Mouse (Mus musculus): ENCODE data around the gene Ptpn1. TPM values are rescaled to one million over a fixed set of nuclear protein-coding genes. Genes with fewer than 3 reads are reported as not detected.

The Ptpn1 gene
- polyA plus RNA-seq, 1 experiment: 64.6 TPM

- H3K27me3 ChIP-seq (ENCODE audit: control insufficient read depth, insufficient read depth, insufficient read length): no peaks in the 10 kb centered on the region
- H3ac ChIP-seq (ENCODE audit: control insufficient read depth, insufficient read length, low read depth): no peak overlapping the region
- H3K79me2 ChIP-seq (ENCODE audit: control insufficient read depth, insufficient read depth): peaks cover 100% of the 10 kb centered on the region
- peaks cover 79% of the 10 kb centered on the region for H3K79me3 ChIP-seq (ENCODE audit: low read depth)
- TF ChIP-seq MAX (IDR thresholded peaks at IDR 0.05) (peak; percentile 10), CEBPB (IDR thresholded peaks at IDR 0.05; ENCODE audit: low read depth) (no peak)
- no peak overlapping the region for H3K4me3 ChIP-seq (ENCODE audit: insufficient read depth, poor library complexity, severe bottlenecking)
- H3K36me3 ChIP-seq (ENCODE audit: control insufficient read depth, insufficient read depth): peaks cover 8% of the 10 kb centered on the region
Observed at GRCm38 (mm10) chr2:167942199-167942925, 10.5 kb downstream of the Ptpn1 start.

- no peak overlapping the region for H3K4me3 ChIP-seq (ENCODE audit: insufficient read depth, poor library complexity, severe bottlenecking)
- peaks cover 80% of the 10 kb centered on the region for H3K79me3 ChIP-seq (ENCODE audit: low read depth)
- TF ChIP-seq USF1 (IDR thresholded peaks at IDR 0.05; ENCODE audit: low read depth) (no peak), FOSL1 (IDR thresholded peaks at IDR 0.05; ENCODE audit: insufficient read depth, low read length, poor library complexity, severe bottlenecking) (no peak), MAX (IDR thresholded peaks at IDR 0.05) (no peak), MYOG (IDR thresholded peaks at IDR 0.05; ENCODE audit: control insufficient read depth, extremely low read depth, insufficient read length) (no peak), MYOD1 (IDR thresholded peaks at IDR 0.05; ENCODE audit: control insufficient read depth, insufficient read length, low read depth) (no peak)
- peaks cover 100% of the 10 kb centered on the region for H3K79me2 ChIP-seq (ENCODE audit: control insufficient read depth, insufficient read depth)
- no peaks in the 10 kb centered on the region for H3K27me3 ChIP-seq (ENCODE audit: control insufficient read depth, insufficient read depth, insufficient read length)
- peaks cover 8% of the 10 kb centered on the region for H3K36me3 ChIP-seq (ENCODE audit: control insufficient read depth, insufficient read depth)
- no peak overlapping the region for H3ac ChIP-seq (ENCODE audit: control insufficient read depth, insufficient read length, low read depth)
Observed at GRCm38 (mm10) chr2:167942926-167943633, 11.2 kb downstream of the Ptpn1 start.

- H3K36me3 ChIP-seq (ENCODE audit: control insufficient read depth, insufficient read depth): peaks cover 8% of the 10 kb centered on the region
- H3K79me2 ChIP-seq (ENCODE audit: control insufficient read depth, insufficient read depth): peaks cover 100% of the 10 kb centered on the region
- TF ChIP-seq USF1 (IDR thresholded peaks at IDR 0.05; ENCODE audit: low read depth) (no peak), CEBPB (IDR thresholded peaks at IDR 0.05; ENCODE audit: low read depth) (no peak), MYOG (IDR thresholded peaks at IDR 0.05; ENCODE audit: control insufficient read depth, extremely low read depth, insufficient read length) (no peak), CTCF (IDR thresholded peaks at IDR 0.05; ENCODE audit: control insufficient read depth, insufficient read depth, insufficient read length) (no peak), MYOD1 (IDR thresholded peaks at IDR 0.05; ENCODE audit: control insufficient read depth, insufficient read length, low read depth) (no peak)
- H3K4me3 ChIP-seq (ENCODE audit: insufficient read depth, poor library complexity, severe bottlenecking): no peak overlapping the region
- H3ac ChIP-seq (ENCODE audit: control insufficient read depth, insufficient read length, low read depth): no peak overlapping the region
- peaks cover 73% of the 10 kb centered on the region for H3K79me3 ChIP-seq (ENCODE audit: low read depth)
- H3K27me3 ChIP-seq (ENCODE audit: control insufficient read depth, insufficient read depth, insufficient read length): no peaks in the 10 kb centered on the region
Observed at GRCm38 (mm10) chr2:167944193-167944592, 12.3 kb downstream of the Ptpn1 start.

- TF ChIP-seq MYOD1 (IDR thresholded peaks at IDR 0.05; ENCODE audit: control insufficient read depth, insufficient read length, low read depth) (no peak), FOSL1 (IDR thresholded peaks at IDR 0.05; ENCODE audit: insufficient read depth, low read length, poor library complexity, severe bottlenecking) (no peak), MAX (IDR thresholded peaks at IDR 0.05) (no peak), CTCF (IDR thresholded peaks at IDR 0.05; ENCODE audit: control insufficient read depth, insufficient read depth, insufficient read length) (no peak), MYOG (IDR thresholded peaks at IDR 0.05; ENCODE audit: control insufficient read depth, extremely low read depth, insufficient read length) (no peak), CEBPB (IDR thresholded peaks at IDR 0.05; ENCODE audit: low read depth) (no peak), USF1 (IDR thresholded peaks at IDR 0.05; ENCODE audit: low read depth) (no peak)
- Histone ChIP-seq H3K27me3 (ENCODE audit: control insufficient read depth, insufficient read depth, insufficient read length) (no peaks in the 10 kb centered on the region), H3K79me3 (ENCODE audit: low read depth) (peaks cover 70% of the 10 kb centered on the region), H3K79me2 (ENCODE audit: control insufficient read depth, insufficient read depth) (peaks cover 97% of the 10 kb centered on the region), H3ac (ENCODE audit: control insufficient read depth, insufficient read length, low read depth) (no peak overlapping the region), H3K4me3 (ENCODE audit: insufficient read depth, poor library complexity, severe bottlenecking) (no peak overlapping the region), H3K36me3 (ENCODE audit: control insufficient read depth, insufficient read depth) (peaks cover 5% of the 10 kb centered on the region)
Observed at GRCm38 (mm10) chr2:167945451-167945850, 13.6 kb downstream of the Ptpn1 start.

- no peaks in the 10 kb centered on the region for H3K36me3 ChIP-seq (ENCODE audit: control insufficient read depth, insufficient read depth)
- H3K4me3 ChIP-seq (ENCODE audit: insufficient read depth, poor library complexity, severe bottlenecking): no peak overlapping the region
- H3K27me3 ChIP-seq (ENCODE audit: control insufficient read depth, insufficient read depth, insufficient read length): no peaks in the 10 kb centered on the region
- TF ChIP-seq MAX (IDR thresholded peaks at IDR 0.05) (no peak), USF1 (IDR thresholded peaks at IDR 0.05; ENCODE audit: low read depth) (no peak)
- no peak overlapping the region for H3ac ChIP-seq (ENCODE audit: control insufficient read depth, insufficient read length, low read depth)
- peaks cover 67% of the 10 kb centered on the region for H3K79me3 ChIP-seq (ENCODE audit: low read depth)
- peaks cover 96% of the 10 kb centered on the region for H3K79me2 ChIP-seq (ENCODE audit: control insufficient read depth, insufficient read depth)
Observed at GRCm38 (mm10) chr2:167947251-167947650, 15.4 kb downstream of the Ptpn1 start.

- no peaks in the 10 kb centered on the region for H3K27me3 ChIP-seq (ENCODE audit: control insufficient read depth, insufficient read depth, insufficient read length)
- no peak for TF ChIP-seq CTCF (IDR thresholded peaks at IDR 0.05; ENCODE audit: control insufficient read depth, insufficient read depth, insufficient read length)
- no peak for TF ChIP-seq FOSL1 (IDR thresholded peaks at IDR 0.05; ENCODE audit: insufficient read depth, low read length, poor library complexity, severe bottlenecking)
- TF ChIP-seq MYOG (IDR thresholded peaks at IDR 0.05; ENCODE audit: control insufficient read depth, extremely low read depth, insufficient read length): no peak
- TF ChIP-seq CEBPB (IDR thresholded peaks at IDR 0.05; ENCODE audit: low read depth): no peak
- TF ChIP-seq MAX (IDR thresholded peaks at IDR 0.05): no peak
- TF ChIP-seq USF1 (IDR thresholded peaks at IDR 0.05; ENCODE audit: low read depth): no peak
- no peak for TF ChIP-seq MYOD1 (IDR thresholded peaks at IDR 0.05; ENCODE audit: control insufficient read depth, insufficient read length, low read depth)
- no peak overlapping the region for H3K4me3 ChIP-seq (ENCODE audit: insufficient read depth, poor library complexity, severe bottlenecking)
- peaks cover 96% of the 10 kb centered on the region for H3K79me2 ChIP-seq (ENCODE audit: control insufficient read depth, insufficient read depth)
- no peak overlapping the region for H3ac ChIP-seq (ENCODE audit: control insufficient read depth, insufficient read length, low read depth)
- no peaks in the 10 kb centered on the region for H3K36me3 ChIP-seq (ENCODE audit: control insufficient read depth, insufficient read depth)
- H3K79me3 ChIP-seq (ENCODE audit: low read depth): peaks cover 69% of the 10 kb centered on the region
Observed at GRCm38 (mm10) chr2:167948047-167948446, 16.2 kb downstream of the Ptpn1 start.
